Mouse (Mus musculus) limb, embryonic 11.5 days (tissue): ENCODE data around the gene Snx15. TPM values are rescaled to one million over a fixed set of nuclear protein-coding genes. Genes with fewer than 3 reads are reported as not detected.

Experiments
- ATAC-seq: fragments of 200-750 bp; cut with Nextera tagmentation; 2 replicates; pipeline ENCODE4 v1.8.0; 2017; ENCODE audit warnings: low read depth; ENCODE audit not compliant: insufficient number of reproducible peaks, low FRiP score, low TSS enrichment
- DNase-seq: peaks from one replicate; pipeline ENCODE4 v3.0.0-alpha.2; 2015; ENCODE audit warnings: low spot score
- H3K27ac ChIP-seq: fragments of 300-500 bp; sonication (generic); replicated peaks from 2 replicates; pipeline ENCODE4 v1.5.1; 2014; ENCODE audit warnings: low read depth, mild to moderate bottlenecking, low read length
- H3K27me3 ChIP-seq: fragments of 300-500 bp; sonication (generic); 2 replicates; pipeline ENCODE4 v1.6.1; 2014; ENCODE audit warnings: mild to moderate bottlenecking, low read length, mixed read lengths; ENCODE audit not compliant: control insufficient read depth, insufficient read depth
- H3K36me3 ChIP-seq: fragments of 300-500 bp; sonication (generic); 2 replicates; pipeline ENCODE4 v1.6.1; 2014; ENCODE audit warnings: mild to moderate bottlenecking, low read length, moderate library complexity, mixed read lengths; ENCODE audit not compliant: control insufficient read depth, insufficient read depth
- H3K4me1 ChIP-seq: fragments of 300-500 bp; sonication (generic); 2 replicates; pipeline ENCODE4 v1.6.1; 2014; ENCODE audit warnings: low read length, mixed read lengths; ENCODE audit not compliant: control insufficient read depth, insufficient read depth
- H3K4me2 ChIP-seq: fragments of 300-500 bp; sonication (generic); 2 replicates; pipeline ENCODE4 v1.6.1; 2014; ENCODE audit warnings: low read depth, mild to moderate bottlenecking, moderate library complexity; ENCODE audit not compliant: severe bottlenecking
- H3K4me3 ChIP-seq: fragments of 300-500 bp; sonication (generic); 2 replicates; pipeline ENCODE4 v1.5.1; 2014; ENCODE audit warnings: low read depth, low read length
- H3K9ac ChIP-seq: fragments of 300-500 bp; sonication (generic); 2 replicates; pipeline ENCODE4 v1.6.1; 2014; ENCODE audit warnings: mild to moderate bottlenecking, low read length
- H3K9me3 ChIP-seq: fragments of 300-500 bp; sonication (generic); 2 replicates; pipeline ENCODE4 v1.6.1; 2016; ENCODE audit warnings: low read length; ENCODE audit not compliant: control insufficient read depth
- WGBS: fragments of 180-500 bp; shearing (Covaris S2); extraction: QIAGEN DNeasy Blood & Tissue Kit; methylation state at CpG from one replicate; pipeline ENCODE4 v1.1.7; 2014; 5-methylcytosine and 5-hydroxymethylcytosine counted together
- polyA plus RNA-seq: library from polyadenylated mRNA; unstranded; fragments of >200 nt; fragmentation: Nextera tagmentation; extraction: Ambion mirVana; gene quantifications from 2 replicates; pipeline ENCODE4 v1.2.1, GENCODE M21; 2014

Snx15 gene
- polyA plus RNA-seq: 27.1 and 27.7 TPM in 2 replicates

GRCm38 (mm10) chr19:6127760-6128341, at the start of gene Snx15:
Gene Snx15, minus strand, starts transcription at chr19:6128304.
- Histone ChIP-seq H3K9me3 (no peaks in the 10 kb centered on the region), H3K27ac (peak within 1 kb of the TSS; percentile 23; the same call in 1 of the 2 replicates), H3K4me1 (no peaks in the 10 kb centered on the region), H3K4me3 (peak within 1 kb of the TSS; percentile 41), H3K9ac (peak within 1 kb of the TSS; percentile 42), H3K27me3 (no peaks in the 10 kb centered on the region), H3K36me3 (no peaks in the 10 kb centered on the region), H3K4me2 (peak within 1 kb of the TSS; percentile 39)
- DNase-seq: peak; percentile 93
- under 1% methylated on average over 32 of the region's 32 CpGs for WGBS
- ATAC-seq: peak; percentile 88

GRCm38 (mm10) chr19:6174771-6175170, 46.7 kb upstream of the Snx15 start:
- Histone ChIP-seq H3K27ac (no peak overlapping the region), H3K27me3 (no peaks in the 10 kb centered on the region), H3K36me3 (no peaks in the 10 kb centered on the region), H3K4me1 (no peaks in the 10 kb centered on the region), H3K4me3 (no peak overlapping the region), H3K4me2 (no peak overlapping the region), H3K9ac (no peak overlapping the region), H3K9me3 (no peaks in the 10 kb centered on the region)
- 57% methylated on average over 5 of the region's 5 CpGs for WGBS
- DNase-seq: no peak
- no peak for ATAC-seq

GRCm38 (mm10) chr19:6171215-6171614, 43.1 kb upstream of the Snx15 start:
- H3K4me3 ChIP-seq: no peak overlapping the region

GRCm38 (mm10) chr19:6166750-6167149, 38.6 kb upstream of the Snx15 start:
- DNase-seq (no peak), ATAC-seq (no peak)
- no peak overlapping the region for H3K4me3 ChIP-seq
- no peaks in the 10 kb centered on the region for H3K9me3 ChIP-seq
- H3K27me3 ChIP-seq: no peaks in the 10 kb centered on the region
- no peak overlapping the region for H3K9ac ChIP-seq
- no peak overlapping the region for H3K27ac ChIP-seq
- H3K36me3 ChIP-seq: no peaks in the 10 kb centered on the region
- WGBS: 85% methylated on average over 4 of the region's 4 CpGs
- no peak overlapping the region for H3K4me2 ChIP-seq
- no peaks in the 10 kb centered on the region for H3K4me1 ChIP-seq

More at GRCm38 (mm10) chr19:6171215-6171614, 43.1 kb upstream of the Snx15 start:
- no peaks in the 10 kb centered on the region for H3K4me1 ChIP-seq
- no peaks in the 10 kb centered on the region for H3K36me3 ChIP-seq
- no peaks in the 10 kb centered on the region for H3K27me3 ChIP-seq
- H3K9me3 ChIP-seq: no peaks in the 10 kb centered on the region
- no peak for ATAC-seq
- H3K4me2 ChIP-seq: no peak overlapping the region
- no peak for DNase-seq
- no peak overlapping the region for H3K27ac ChIP-seq
- H3K9ac ChIP-seq: no peak overlapping the region
- 89% methylated on average over 8 of the region's 8 CpGs for WGBS

- Histone ChIP-seq H3K27ac (no peak overlapping the region), H3K27me3 (no peaks in the 10 kb centered on the region), H3K9me3 (no peaks in the 10 kb centered on the region), H3K36me3 (no peaks in the 10 kb centered on the region), H3K4me3 (no peak overlapping the region), H3K4me2 (no peak overlapping the region), H3K4me1 (no peaks in the 10 kb centered on the region), H3K9ac (no peak overlapping the region)
- ATAC-seq (no peak), DNase-seq (no peak)
- 71% methylated on average over 10 of the region's 10 CpGs for WGBS
Measured at GRCm38 (mm10) chr19:6163872-6164547, 35.9 kb upstream of the Snx15 start.

GRCm38 (mm10) chr19:6157220-6157619, 29.1 kb upstream of the Snx15 start:
- ATAC-seq: no peak
- H3K27ac ChIP-seq: no peak overlapping the region
- DNase-seq: no peak
- no peaks in the 10 kb centered on the region for H3K36me3 ChIP-seq
- 71% methylated on average over 6 of the region's 6 CpGs for WGBS
- no peaks in the 10 kb centered on the region for H3K9me3 ChIP-seq
- H3K4me2 ChIP-seq: no peak overlapping the region
- no peaks in the 10 kb centered on the region for H3K4me1 ChIP-seq
- no peak overlapping the region for H3K4me3 ChIP-seq
- H3K27me3 ChIP-seq: no peaks in the 10 kb centered on the region
- H3K9ac ChIP-seq: no peak overlapping the region

GRCm38 (mm10) chr19:6156372-6156771, 28.3 kb upstream of the Snx15 start:
- ATAC-seq (no peak), DNase-seq (no peak)
- Histone ChIP-seq H3K9me3 (no peaks in the 10 kb centered on the region), H3K4me3 (no peak overlapping the region), H3K36me3 (no peaks in the 10 kb centered on the region), H3K4me2 (no peak overlapping the region), H3K9ac (no peak overlapping the region), H3K27me3 (no peaks in the 10 kb centered on the region), H3K27ac (no peak overlapping the region), H3K4me1 (no peaks in the 10 kb centered on the region)
- 65% methylated on average over 8 of the region's 8 CpGs for WGBS

- Histone ChIP-seq H3K4me1 (no peaks in the 10 kb centered on the region), H3K27ac (no peak overlapping the region), H3K9me3 (no peaks in the 10 kb centered on the region), H3K36me3 (no peaks in the 10 kb centered on the region), H3K27me3 (no peaks in the 10 kb centered on the region), H3K9ac (no peak overlapping the region), H3K4me3 (no peak overlapping the region), H3K4me2 (no peak overlapping the region)
- no peak for DNase-seq
- ATAC-seq: no peak
- 85% methylated on average over 9 of the region's 9 CpGs for WGBS
Measured at GRCm38 (mm10) chr19:6155174-6155573, 27.1 kb upstream of the Snx15 start.
